Mouse (Mus musculus): Measurements from ENCODE around the gene Lhx5.

DNA sequence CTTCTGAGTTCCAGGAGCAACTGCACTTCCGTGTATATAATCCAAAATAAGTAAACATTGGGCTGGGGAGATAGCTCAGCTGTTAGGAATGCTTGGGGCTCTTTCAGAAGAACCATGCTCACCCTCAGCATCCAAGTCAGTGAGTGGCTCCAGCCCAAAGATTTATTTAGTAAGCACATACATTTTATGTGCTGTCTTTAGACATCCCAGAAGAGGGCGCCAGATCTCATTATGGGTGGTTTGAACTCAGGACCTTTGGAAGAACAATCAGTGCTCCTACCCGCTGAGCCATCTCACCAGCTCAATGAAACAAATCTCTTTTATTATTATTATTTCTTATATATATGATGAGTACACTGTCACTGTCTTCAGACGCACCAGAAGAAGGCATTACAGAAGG lies 48.0 kb downstream of the Lhx5 start:
- TF ChIP-seq CTCF (conservative IDR thresholded peaks at IDR 0.05 in 1 of 2, IDR thresholded peaks at IDR 0.05 in 1 of 2; ENCODE audit: low read depth in 2 of 2, low read length in 2 of 2) (peak in 1 of 2 experiments; percentile 48; a peak in 2 of 4 replicates), TBP (conservative IDR thresholded peaks at IDR 0.05; ENCODE audit: low read depth, low read length) (no peak), EP300 (IDR thresholded peaks at IDR 0.05; ENCODE audit: low read length) (no peak), SMC3 (IDR thresholded peaks at IDR 0.05; ENCODE audit: low read depth, low read length) (peak; percentile 36), MAX (IDR thresholded peaks at IDR 0.05; ENCODE audit: low read length) (no peak), POLR2A (IDR thresholded peaks at IDR 0.05; ENCODE audit: low read depth, low read length) (no peak), MYC (IDR thresholded peaks at IDR 0.05; ENCODE audit: low read depth, low read length) (no peak)
